Mouse (Mus musculus): Measurements from ENCODE around the gene Gm11214. TPM values are rescaled to one million over a fixed set of nuclear protein-coding genes. Genes with fewer than 3 reads are reported as not detected.

The Gm11214 gene
- polyA plus RNA-seq, 1 experiment from 2014 or later, result not detected

GRCm38 (mm10) chr4:63659775-63660174, 3.4 kb downstream of the Gm11214 start:
- no peak overlapping the region for H3K4me3 ChIP-seq (replicated peaks)
- no peaks in the 10 kb centered on the region for H3K4me1 ChIP-seq
- H3K4me2 ChIP-seq (replicated peaks), result no peak overlapping the region
- no peak overlapping the region for H3K9ac ChIP-seq
- no peak overlapping the region for H3K27ac ChIP-seq (replicated peaks)
- no peak for ATAC-seq (ENCODE audit: insufficient number of reproducible peaks, low FRiP score, low TSS enrichment, low read depth)
- H3K27me3 ChIP-seq, result no peaks in the 10 kb centered on the region
- WGBS, result 100% methylated on average over 1 of the region's 1 CpGs
- no peaks in the 10 kb centered on the region for H3K36me3 ChIP-seq
- no peaks in the 10 kb centered on the region for H3K9me3 ChIP-seq (replicated peaks)

- H3K4me2 ChIP-seq (replicated peaks), result no peak overlapping the region
- WGBS, result 32% methylated on average over 4 of the region's 4 CpGs
- no peaks in the 10 kb centered on the region for H3K9me3 ChIP-seq (replicated peaks)
- no peaks in the 10 kb centered on the region for H3K36me3 ChIP-seq
- H3K27ac ChIP-seq (replicated peaks), result no peak overlapping the region
- H3K9ac ChIP-seq, result no peak overlapping the region
- ATAC-seq (ENCODE audit: insufficient number of reproducible peaks, low FRiP score, low TSS enrichment, low read depth), result no peak
- H3K4me1 ChIP-seq, result no peaks in the 10 kb centered on the region
- no peaks in the 10 kb centered on the region for H3K27me3 ChIP-seq
- no peak overlapping the region for H3K4me3 ChIP-seq (replicated peaks)
Measured at GRCm38 (mm10) chr4:63659086-63659485, 4.1 kb downstream of the Gm11214 start.

- Histone ChIP-seq H3K4me1 (no peaks in the 10 kb centered on the region), H3K36me3 (no peaks in the 10 kb centered on the region), H3K4me2 (replicated peaks) (no peak overlapping the region), H3K9ac (no peak overlapping the region), H3K27ac (replicated peaks) (no peak overlapping the region), H3K27me3 (no peaks in the 10 kb centered on the region), H3K4me3 (replicated peaks) (no peak overlapping the region), H3K9me3 (replicated peaks) (no peaks in the 10 kb centered on the region)
- WGBS, result 52% methylated on average over 1 of the region's 1 CpGs
- no peak for ATAC-seq (ENCODE audit: insufficient number of reproducible peaks, low FRiP score, low TSS enrichment, low read depth)
Measured at GRCm38 (mm10) chr4:63654381-63654780, 8.8 kb downstream of the Gm11214 start.

GRCm38 (mm10) chr4:63643956-63644726, 19.0 kb downstream of the Gm11214 start:
- Histone ChIP-seq H3K9ac (no peak overlapping the region), H3K9me3 (replicated peaks) (no peaks in the 10 kb centered on the region), H3K4me1 (peaks cover 6% of the 10 kb centered on the region; the same call in 1 of the 2 replicates), H3K36me3 (no peaks in the 10 kb centered on the region), H3K4me3 (replicated peaks) (no peak overlapping the region), H3K27ac (replicated peaks) (no peak overlapping the region), H3K4me2 (replicated peaks) (no peak overlapping the region), H3K27me3 (no peaks in the 10 kb centered on the region)
- no peak for ATAC-seq (ENCODE audit: insufficient number of reproducible peaks, low FRiP score, low TSS enrichment, low read depth)

- H3K9ac ChIP-seq, result no peak overlapping the region
- WGBS, result 80% methylated on average over 2 of the region's 2 CpGs
- H3K4me2 ChIP-seq (replicated peaks), result no peak overlapping the region
- H3K9me3 ChIP-seq (replicated peaks), result no peaks in the 10 kb centered on the region
- peaks cover 11% of the 10 kb centered on the region; the same call in 1 of the 2 replicates for H3K4me1 ChIP-seq
- no peaks in the 10 kb centered on the region for H3K36me3 ChIP-seq
- no peak for ATAC-seq (ENCODE audit: insufficient number of reproducible peaks, low FRiP score, low TSS enrichment, low read depth)
- H3K27me3 ChIP-seq, result no peaks in the 10 kb centered on the region
- H3K4me3 ChIP-seq (replicated peaks), result no peak overlapping the region
- H3K27ac ChIP-seq (replicated peaks), result no peak overlapping the region
Measured at GRCm38 (mm10) chr4:63639842-63640241, 23.3 kb downstream of the Gm11214 start.

GRCm38 (mm10) chr4:63638603-63639002, 24.6 kb downstream of the Gm11214 start:
- peaks cover 11% of the 10 kb centered on the region; the same call in 1 of the 2 replicates for H3K4me1 ChIP-seq
- H3K27me3 ChIP-seq, result no peaks in the 10 kb centered on the region
- H3K9ac ChIP-seq, result no peak overlapping the region
- no peak overlapping the region for H3K4me2 ChIP-seq (replicated peaks)
- H3K4me3 ChIP-seq (replicated peaks), result no peak overlapping the region
- H3K36me3 ChIP-seq, result no peaks in the 10 kb centered on the region
- WGBS, result 18% methylated on average over 1 of the region's 1 CpGs
- H3K27ac ChIP-seq (replicated peaks), result no peak overlapping the region
- ATAC-seq (ENCODE audit: insufficient number of reproducible peaks, low FRiP score, low TSS enrichment, low read depth), result no peak
- H3K9me3 ChIP-seq (replicated peaks), result no peaks in the 10 kb centered on the region

GRCm38 (mm10) chr4:63633181-63633580, 30.0 kb downstream of the Gm11214 start:
- Histone ChIP-seq H3K27me3 (no peaks in the 10 kb centered on the region), H3K9ac (no peak overlapping the region), H3K9me3 (replicated peaks) (no peaks in the 10 kb centered on the region), H3K36me3 (no peaks in the 10 kb centered on the region), H3K4me3 (replicated peaks) (no peak overlapping the region), H3K4me2 (replicated peaks) (no peak overlapping the region), H3K27ac (replicated peaks) (no peak overlapping the region), H3K4me1 (no peaks in the 10 kb centered on the region)
- WGBS, result 89% methylated on average over 2 of the region's 2 CpGs
- ATAC-seq (ENCODE audit: insufficient number of reproducible peaks, low FRiP score, low TSS enrichment, low read depth), result no peak

GRCm38 (mm10) chr4:63627111-63627510, 36.1 kb downstream of the Gm11214 start:
- Histone ChIP-seq H3K27ac (replicated peaks) (no peak overlapping the region), H3K4me3 (replicated peaks) (no peak overlapping the region), H3K9ac (no peak overlapping the region), H3K4me2 (replicated peaks) (no peak overlapping the region), H3K27me3 (no peaks in the 10 kb centered on the region), H3K9me3 (replicated peaks) (no peaks in the 10 kb centered on the region), H3K36me3 (no peaks in the 10 kb centered on the region), H3K4me1 (no peaks in the 10 kb centered on the region)
- ATAC-seq (ENCODE audit: insufficient number of reproducible peaks, low FRiP score, low TSS enrichment, low read depth), result no peak
- 80% methylated on average over 8 of the region's 8 CpGs for WGBS

- Histone ChIP-seq H3K4me2 (replicated peaks) (no peak overlapping the region), H3K9ac (no peak overlapping the region), H3K27me3 (no peaks in the 10 kb centered on the region), H3K36me3 (no peaks in the 10 kb centered on the region), H3K27ac (replicated peaks) (no peak overlapping the region), H3K4me3 (replicated peaks) (no peak overlapping the region), H3K9me3 (replicated peaks) (no peaks in the 10 kb centered on the region), H3K4me1 (no peaks in the 10 kb centered on the region)
- 54% methylated on average over 3 of the region's 3 CpGs for WGBS
- ATAC-seq (ENCODE audit: insufficient number of reproducible peaks, low FRiP score, low TSS enrichment, low read depth), result no peak
Measured at GRCm38 (mm10) chr4:63625563-63626080, 37.6 kb downstream of the Gm11214 start.

GRCm38 (mm10) chr4:63622378-63622835, 40.8 kb downstream of the Gm11214 start, which contains the start of gene Tex48:
Tex48 (minus strand) TSS chr4:63622428.
- Histone ChIP-seq H3K9ac (no peak within 1 kb of the TSS), H3K4me3 (replicated peaks) (no peak within 1 kb of the TSS), H3K4me2 (replicated peaks) (no peak within 1 kb of the TSS), H3K4me1 (no peaks in the 10 kb centered on the region), H3K36me3 (no peaks in the 10 kb centered on the region), H3K27me3 (no peaks in the 10 kb centered on the region), H3K27ac (replicated peaks) (no peak within 1 kb of the TSS), H3K9me3 (replicated peaks) (no peaks in the 10 kb centered on the region)
- WGBS, result 48% methylated on average over 5 of the region's 5 CpGs
- no peak for ATAC-seq (ENCODE audit: insufficient number of reproducible peaks, low FRiP score, low TSS enrichment, low read depth)

- WGBS, result 83% methylated on average over 2 of the region's 2 CpGs
- H3K27ac ChIP-seq (replicated peaks), result no peak overlapping the region
- no peak for ATAC-seq (ENCODE audit: insufficient number of reproducible peaks, low FRiP score, low TSS enrichment, low read depth)
Measured at GRCm38 (mm10) chr4:63621861-63622260, 41.3 kb downstream of the Gm11214 start.

More at GRCm38 (mm10) chr4:63621861-63622260, 41.3 kb downstream of the Gm11214 start:
- H3K9me3 ChIP-seq (replicated peaks), result no peaks in the 10 kb centered on the region
- H3K4me1 ChIP-seq, result no peaks in the 10 kb centered on the region
- H3K4me2 ChIP-seq (replicated peaks), result no peak overlapping the region
- H3K4me3 ChIP-seq (replicated peaks), result no peak overlapping the region
- H3K27me3 ChIP-seq, result no peaks in the 10 kb centered on the region
- no peak overlapping the region for H3K9ac ChIP-seq
- no peaks in the 10 kb centered on the region for H3K36me3 ChIP-seq
